Mouse (Mus musculus): ENCODE results near the gene Wdr31. TPM values are rescaled to one million over a fixed set of nuclear protein-coding genes. Genes with fewer than 3 reads are reported as not detected.

Wdr31 gene
- polyA plus RNA-seq, 1 experiment, result 0.37 TPM

- Histone ChIP-seq H3K36me3 (replicated peaks; ENCODE audit: low read length) (peaks cover 3% of the 10 kb centered on the region), H3K4me1 (peaks cover 42% of the 10 kb centered on the region), H3K4me3 (replicated peaks) (peak overlapping the region; percentile 14), H3K9me3 (no peaks in the 10 kb centered on the region), H3K27me3 (replicated peaks) (peaks cover 3% of the 10 kb centered on the region)
- TF ChIP-seq FLI1 (IDR thresholded peaks at IDR 0.05; ENCODE audit: low read length) (no peak), GATA1 (IDR thresholded peaks at IDR 0.05; ENCODE audit: borderline replicate concordance, low read length) (no peak)
These were observed 39.2 kb downstream of the Wdr31 start for GRCm38 (mm10) chr4:62431522-62431921.

- H3K4me1 ChIP-seq, result peaks cover 47% of the 10 kb centered on the region
- peaks cover 8% of the 10 kb centered on the region for H3K36me3 ChIP-seq (replicated peaks; ENCODE audit: low read length)
These were observed 40.0 kb downstream of the Wdr31 start for GRCm38 (mm10) chr4:62430678-62431077.

GRCm38 (mm10) chr4:62429616-62430015 is 41.1 kb downstream of the Wdr31 start:
- H3K27me3 ChIP-seq (replicated peaks), result peaks cover 3% of the 10 kb centered on the region
- no peak overlapping the region for H3K4me3 ChIP-seq (replicated peaks)
- H3K36me3 ChIP-seq (replicated peaks; ENCODE audit: low read length), result peaks cover 18% of the 10 kb centered on the region
- H3K9me3 ChIP-seq, result no peaks in the 10 kb centered on the region
- peaks cover 44% of the 10 kb centered on the region for H3K4me1 ChIP-seq
- TF ChIP-seq GATA1 (IDR thresholded peaks at IDR 0.05; ENCODE audit: borderline replicate concordance, low read length) (no peak), FLI1 (IDR thresholded peaks at IDR 0.05; ENCODE audit: low read length) (no peak)

More at GRCm38 (mm10) chr4:62430678-62431077, 40.0 kb downstream of the Wdr31 start:
- TF ChIP-seq GATA1 (IDR thresholded peaks at IDR 0.05; ENCODE audit: borderline replicate concordance, low read length) (no peak), FLI1 (IDR thresholded peaks at IDR 0.05; ENCODE audit: low read length) (no peak)
- Histone ChIP-seq H3K4me3 (replicated peaks) (no peak overlapping the region), H3K9me3 (no peaks in the 10 kb centered on the region), H3K27me3 (replicated peaks) (peaks cover 3% of the 10 kb centered on the region)

GRCm38 (mm10) chr4:62427978-62428758 is 42.5 kb downstream of the Wdr31 start:
- no peaks in the 10 kb centered on the region for H3K9me3 ChIP-seq
- TF ChIP-seq FLI1 (IDR thresholded peaks at IDR 0.05; ENCODE audit: low read length) (no peak), GATA1 (IDR thresholded peaks at IDR 0.05; ENCODE audit: borderline replicate concordance, low read length) (no peak)
- H3K4me1 ChIP-seq, result peaks cover 34% of the 10 kb centered on the region
- peaks cover 3% of the 10 kb centered on the region for H3K27me3 ChIP-seq (replicated peaks)
- H3K4me3 ChIP-seq (replicated peaks), result no peak overlapping the region
- H3K36me3 ChIP-seq (replicated peaks; ENCODE audit: low read length), result peaks cover 33% of the 10 kb centered on the region

GRCm38 (mm10) chr4:62425891-62426290 is 44.8 kb downstream of the Wdr31 start:
- Histone ChIP-seq H3K9me3 (no peaks in the 10 kb centered on the region), H3K4me3 (replicated peaks) (no peak overlapping the region), H3K4me1 (peaks cover 26% of the 10 kb centered on the region), H3K27me3 (replicated peaks) (peaks cover 3% of the 10 kb centered on the region), H3K36me3 (replicated peaks; ENCODE audit: low read length) (peaks cover 55% of the 10 kb centered on the region)
- no peak for TF ChIP-seq FLI1 (IDR thresholded peaks at IDR 0.05; ENCODE audit: low read length)
- no peak for TF ChIP-seq GATA1 (IDR thresholded peaks at IDR 0.05; ENCODE audit: borderline replicate concordance, low read length)

- Histone ChIP-seq H3K4me3 (replicated peaks) (no peak overlapping the region), H3K4me1 (peaks cover 27% of the 10 kb centered on the region), H3K9me3 (no peaks in the 10 kb centered on the region), H3K27me3 (replicated peaks) (no peaks in the 10 kb centered on the region), H3K36me3 (replicated peaks; ENCODE audit: low read length) (peaks cover 100% of the 10 kb centered on the region)
- TF ChIP-seq FLI1 (IDR thresholded peaks at IDR 0.05; ENCODE audit: low read length) (no peak), GATA1 (IDR thresholded peaks at IDR 0.05; ENCODE audit: borderline replicate concordance, low read length) (no peak)
These were observed 51.6 kb downstream of the Wdr31 start for GRCm38 (mm10) chr4:62419091-62419490.

DNA sequence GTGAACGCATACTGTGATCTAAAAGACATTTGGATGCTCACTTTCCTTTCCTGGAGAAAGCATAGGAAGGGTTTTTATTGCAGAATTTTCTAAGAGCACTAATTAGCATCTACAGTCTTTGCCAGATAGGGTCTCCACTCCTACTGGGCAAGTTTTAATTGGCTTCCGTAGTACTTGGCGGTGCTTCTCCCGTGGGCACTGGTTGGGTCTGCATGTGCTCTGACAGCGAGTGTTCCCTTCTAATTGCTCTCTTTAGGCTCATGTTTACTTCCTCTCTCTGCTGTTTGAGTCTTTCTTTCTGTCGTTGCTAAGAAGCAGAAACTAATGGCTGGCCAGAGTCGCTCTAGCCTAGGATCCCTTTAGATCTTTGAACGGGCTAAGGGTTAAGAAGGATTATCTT is 52.2 kb downstream of the Wdr31 start:
- Histone ChIP-seq H3K4me1 (peaks cover 27% of the 10 kb centered on the region), H3K4me3 (replicated peaks) (no peak overlapping the region), H3K9me3 (no peaks in the 10 kb centered on the region), H3K36me3 (replicated peaks; ENCODE audit: low read length) (peaks cover 100% of the 10 kb centered on the region), H3K27me3 (replicated peaks) (no peaks in the 10 kb centered on the region)
- TF ChIP-seq GATA1 (IDR thresholded peaks at IDR 0.05; ENCODE audit: borderline replicate concordance, low read length) (no peak), FLI1 (IDR thresholded peaks at IDR 0.05; ENCODE audit: low read length) (no peak)

DNA sequence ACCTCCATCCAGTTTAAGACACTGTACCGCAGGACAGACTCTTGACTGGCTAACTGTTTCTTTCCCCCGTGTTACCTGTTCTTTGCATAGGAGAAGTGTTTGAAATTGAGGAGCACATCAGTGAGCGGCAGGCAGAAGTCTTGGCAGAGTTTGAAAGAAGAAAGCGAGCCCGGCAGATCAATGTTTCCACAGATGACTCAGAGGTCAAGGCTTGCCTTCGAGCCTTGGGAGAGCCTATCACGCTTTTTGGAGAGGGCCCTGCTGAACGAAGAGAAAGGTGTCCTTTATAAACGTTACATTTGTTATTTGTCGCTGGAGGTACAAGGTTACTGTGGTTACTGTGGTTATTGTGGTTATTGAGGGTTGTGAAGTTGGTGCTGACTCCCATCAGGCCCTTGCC is 59.1 kb downstream of the Wdr31 start:
- peaks cover 54% of the 10 kb centered on the region for H3K4me1 ChIP-seq
- peaks cover 58% of the 10 kb centered on the region for H3K36me3 ChIP-seq (replicated peaks; ENCODE audit: low read length)
- TF ChIP-seq FLI1 (IDR thresholded peaks at IDR 0.05; ENCODE audit: low read length) (no peak), GATA1 (IDR thresholded peaks at IDR 0.05; ENCODE audit: borderline replicate concordance, low read length) (no peak)

DNA sequence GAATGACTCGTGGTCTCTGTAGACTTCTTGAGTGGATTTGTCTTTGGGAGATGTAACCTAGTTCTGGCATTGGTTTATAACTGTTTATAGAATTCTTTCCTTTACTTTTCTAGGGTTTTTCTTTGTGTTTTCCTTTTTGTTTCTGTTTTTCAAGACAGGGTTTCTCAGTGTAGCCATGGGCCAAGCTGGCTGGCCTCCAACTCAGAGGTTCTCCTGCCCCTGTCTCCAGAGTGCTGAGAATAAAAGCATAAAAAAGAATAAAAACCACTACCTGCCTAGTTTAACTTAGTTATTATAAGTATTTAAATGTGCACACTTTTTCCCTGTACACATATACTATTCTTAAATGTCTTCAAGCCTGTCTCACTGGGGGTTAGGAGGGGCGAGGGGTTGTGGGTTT is 60.4 kb downstream of the Wdr31 start:
- H3K4me3 ChIP-seq (replicated peaks), result peak overlapping the region; percentile 95
- TF ChIP-seq GATA1 (IDR thresholded peaks at IDR 0.05; ENCODE audit: borderline replicate concordance, low read length) (no peak), FLI1 (IDR thresholded peaks at IDR 0.05; ENCODE audit: low read length) (no peak)
- H3K36me3 ChIP-seq (replicated peaks; ENCODE audit: low read length), result peaks cover 54% of the 10 kb centered on the region
- H3K4me1 ChIP-seq, result peaks cover 54% of the 10 kb centered on the region
- H3K27me3 ChIP-seq (replicated peaks), result no peaks in the 10 kb centered on the region
- H3K9me3 ChIP-seq, result no peaks in the 10 kb centered on the region

More for the DNA sequence above, 59.1 kb downstream of the Wdr31 start:
- no peaks in the 10 kb centered on the region for H3K27me3 ChIP-seq (replicated peaks)
- peak overlapping the region; percentile 2 for H3K4me3 ChIP-seq (replicated peaks)
- no peaks in the 10 kb centered on the region for H3K9me3 ChIP-seq

DNA sequence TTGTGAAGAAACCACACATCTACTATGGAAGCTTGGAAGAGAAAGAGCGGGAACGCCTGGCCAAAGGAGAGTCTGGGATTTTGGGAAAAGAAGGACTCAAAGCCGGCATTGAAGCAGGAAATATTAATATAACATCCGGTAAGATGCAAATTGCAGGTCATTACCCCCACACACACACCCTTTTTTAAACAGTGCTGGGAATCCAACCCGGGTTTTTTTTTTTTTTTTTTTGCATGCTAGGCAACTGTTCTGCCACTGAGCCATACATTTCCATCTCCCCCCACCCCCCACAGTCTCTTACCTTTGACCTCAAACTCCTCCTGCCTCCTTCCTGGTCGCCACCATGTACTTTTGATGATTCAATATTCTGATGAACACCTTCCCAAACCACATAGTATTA is 61.1 kb downstream of the Wdr31 start:
- no peaks in the 10 kb centered on the region for H3K27me3 ChIP-seq (replicated peaks)
- H3K4me1 ChIP-seq, result peaks cover 52% of the 10 kb centered on the region
- H3K36me3 ChIP-seq (replicated peaks; ENCODE audit: low read length), result peaks cover 54% of the 10 kb centered on the region
- TF ChIP-seq FLI1 (IDR thresholded peaks at IDR 0.05; ENCODE audit: low read length) (no peak), GATA1 (IDR thresholded peaks at IDR 0.05; ENCODE audit: borderline replicate concordance, low read length) (no peak)
- H3K4me3 ChIP-seq (replicated peaks), result peak overlapping the region; percentile 95
- no peaks in the 10 kb centered on the region for H3K9me3 ChIP-seq

All from megakaryocyte, embryonic 14.5 days (primary cell).